Mouse (Mus musculus): ENCODE measurements at regions not wholly inside any gene's neighbourhood (a gene's known extent, or its start where the extent isn't known, plus 50 kb on each side); places are given as distances from the start of the nearest gene placed in this dataset.

GRCm38 (mm10) chr13:39702621-39703020, 658.6 kb downstream of the Ofcc1 start:
- no peaks in the 10 kb centered on the region for H3K9me3 ChIP-seq (replicated peaks)
- H3K9ac ChIP-seq (replicated peaks), result no peak overlapping the region
- H3K4me2 ChIP-seq, result no peak overlapping the region
- H3K4me1 ChIP-seq, result no peaks in the 10 kb centered on the region
- no peaks in the 10 kb centered on the region for H3K36me3 ChIP-seq
- H3K27ac ChIP-seq (replicated peaks), result no peak overlapping the region
- no peak overlapping the region for H3K4me3 ChIP-seq (replicated peaks)
- no peaks in the 10 kb centered on the region for H3K27me3 ChIP-seq (replicated peaks)
- no peak for ATAC-seq (ENCODE audit: low FRiP score)
- WGBS, result 83% methylated on average over 2 of the region's 2 CpGs

- no peaks in the 10 kb centered on the region for H3K9me3 ChIP-seq (replicated peaks)
These were observed 669.8 kb downstream of the Ofcc1 start for GRCm38 (mm10) chr13:39691291-39692024.

GRCm38 (mm10) chr13:39664548-39664947, 696.7 kb downstream of the Ofcc1 start:
- no peaks in the 10 kb centered on the region for H3K36me3 ChIP-seq
- no peaks in the 10 kb centered on the region for H3K4me1 ChIP-seq
- no peak overlapping the region for H3K4me3 ChIP-seq (replicated peaks)
- H3K9me3 ChIP-seq (replicated peaks), result no peaks in the 10 kb centered on the region
- WGBS, result 84% methylated on average over 1 of the region's 1 CpGs
- no peak for ATAC-seq (ENCODE audit: low FRiP score)
- no peak overlapping the region for H3K27ac ChIP-seq (replicated peaks)
- H3K27me3 ChIP-seq (replicated peaks), result no peaks in the 10 kb centered on the region
- H3K9ac ChIP-seq (replicated peaks), result no peak overlapping the region
- no peak overlapping the region for H3K4me2 ChIP-seq

More at GRCm38 (mm10) chr13:39691291-39692024, 669.8 kb downstream of the Ofcc1 start:
- H3K4me1 ChIP-seq, result no peaks in the 10 kb centered on the region
- no peaks in the 10 kb centered on the region for H3K27me3 ChIP-seq (replicated peaks)
- H3K27ac ChIP-seq (replicated peaks), result no peak overlapping the region
- H3K36me3 ChIP-seq, result no peaks in the 10 kb centered on the region
- no peak overlapping the region for H3K4me2 ChIP-seq
- WGBS, result 71% methylated on average over 3 of the region's 3 CpGs
- no peak overlapping the region for H3K4me3 ChIP-seq (replicated peaks)
- no peak for ATAC-seq (ENCODE audit: low FRiP score)
- no peak overlapping the region for H3K9ac ChIP-seq (replicated peaks)

GRCm38 (mm10) chr13:39649457-39649856, 688.8 kb upstream of the Slc35b3 start:
- peaks cover 11% of the 10 kb centered on the region for H3K27me3 ChIP-seq (replicated peaks)
- 38% methylated on average over 12 of the region's 12 CpGs for WGBS
- no peaks in the 10 kb centered on the region for H3K9me3 ChIP-seq (replicated peaks)
- peaks cover 5% of the 10 kb centered on the region; the same call in 1 of the 2 replicates for H3K4me1 ChIP-seq
- H3K36me3 ChIP-seq, result no peaks in the 10 kb centered on the region
- H3K9ac ChIP-seq (replicated peaks), result no peak overlapping the region
- H3K4me2 ChIP-seq, result peak overlapping the region; percentile 15; the same call in 1 of the 2 replicates
- ATAC-seq (ENCODE audit: low FRiP score), result no peak
- no peak overlapping the region for H3K27ac ChIP-seq (replicated peaks)
- no peak overlapping the region for H3K4me3 ChIP-seq (replicated peaks)

- Histone ChIP-seq H3K9me3 (replicated peaks) (no peaks in the 10 kb centered on the region), H3K4me2 (no peak overlapping the region)
- 23% methylated on average over 9 of the region's 9 CpGs for WGBS
These were observed 686.7 kb upstream of the Slc35b3 start for GRCm38 (mm10) chr13:39647367-39647766.

GRCm38 (mm10) chr13:39631506-39632132, 670.9 kb upstream of the Slc35b3 start:
- WGBS, result 76% methylated on average over 8 of the region's 8 CpGs
- Histone ChIP-seq H3K9ac (replicated peaks) (no peak overlapping the region), H3K4me1 (no peaks in the 10 kb centered on the region), H3K4me2 (no peak overlapping the region), H3K36me3 (no peaks in the 10 kb centered on the region), H3K9me3 (replicated peaks) (no peaks in the 10 kb centered on the region), H3K27me3 (replicated peaks) (no peaks in the 10 kb centered on the region), H3K27ac (replicated peaks) (no peak overlapping the region), H3K4me3 (replicated peaks) (no peak overlapping the region)
- ATAC-seq (ENCODE audit: low FRiP score), result no peak; the same call in 1 of the 2 replicates

More at GRCm38 (mm10) chr13:39647367-39647766, 686.7 kb upstream of the Slc35b3 start:
- peaks cover 5% of the 10 kb centered on the region; the same call in 1 of the 2 replicates for H3K4me1 ChIP-seq
- ATAC-seq (ENCODE audit: low FRiP score), result peak; percentile 75; the same call in 1 of the 2 replicates
- no peak overlapping the region for H3K9ac ChIP-seq (replicated peaks)
- no peak overlapping the region for H3K27ac ChIP-seq (replicated peaks)
- H3K27me3 ChIP-seq (replicated peaks), result peaks cover 11% of the 10 kb centered on the region
- H3K4me3 ChIP-seq (replicated peaks), result no peak overlapping the region
- H3K36me3 ChIP-seq, result no peaks in the 10 kb centered on the region

All from neural tube, embryonic 15.5 days (tissue).